Mouse (Mus musculus): ENCODE data around the gene Fnbp1. TPM values are rescaled to one million over a fixed set of nuclear protein-coding genes. Genes with fewer than 3 reads are reported as not detected.
"Not testable (repeated sequence)": the region's sequence is repeated elsewhere in the genome, so short reads cannot be mapped to it uniquely, and the experiment has no call there.

Fnbp1 gene
- total and polyA plus RNA-seq, 2 experiments from 2014 or later = 22.1 to 30.7 TPM

- Histone ChIP-seq H3K4me3 (ENCODE audit: low read depth, low read length) (no peak overlapping the region), H3K27me3 (ENCODE audit: insufficient read depth, low read length) (no peaks in the 10 kb centered on the region), H3K27ac (ENCODE audit: low read depth, low read length) (no peak overlapping the region), H3K36me3 (ENCODE audit: insufficient read depth, low read length) (peaks cover 52% of the 10 kb centered on the region), H3K9ac (replicated peaks; ENCODE audit: low read length, poor library complexity, severe bottlenecking) (no peak overlapping the region), H3K4me1 (ENCODE audit: insufficient read depth, low read length) (no peaks in the 10 kb centered on the region), H3K9me3 (ENCODE audit: low read length) (no peaks in the 10 kb centered on the region), H3K4me2 (ENCODE audit: low read depth, low read length, poor library complexity, severe bottlenecking) (no peak overlapping the region)
- no peak for DNase-seq (ENCODE audit: low spot score)
- no peak for ATAC-seq (ENCODE audit: low FRiP score)
- TF ChIP-seq CTCF (IDR thresholded peaks at IDR 0.05) = no peak
- 88% methylated on average over 10 of the region's 10 CpGs for WGBS
Observed at GRCm38 (mm10) chr2:31169001-31169400, 27.2 kb upstream of the Fnbp1 start.

GRCm38 (mm10) chr2:31167571-31167970 is 25.8 kb upstream of the Fnbp1 start:
- not testable (repeated sequence) for H3K4me1 ChIP-seq (ENCODE audit: insufficient read depth, low read length); H3K27me3 ChIP-seq (ENCODE audit: insufficient read depth, low read length); DNase-seq (ENCODE audit: low spot score); H3K9ac ChIP-seq (replicated peaks; ENCODE audit: low read length, poor library complexity, severe bottlenecking); ATAC-seq (ENCODE audit: low FRiP score); H3K27ac ChIP-seq (ENCODE audit: low read depth, low read length); H3K4me3 ChIP-seq (ENCODE audit: low read depth, low read length); H3K4me2 ChIP-seq (ENCODE audit: low read depth, low read length, poor library complexity, severe bottlenecking); H3K9me3 ChIP-seq (ENCODE audit: low read length)
- WGBS = 97% methylated on average over 2 of the region's 2 CpGs
- peaks cover 46% of the 10 kb centered on the region for H3K36me3 ChIP-seq (ENCODE audit: insufficient read depth, low read length)

GRCm38 (mm10) chr2:31165529-31165928 is 23.7 kb upstream of the Fnbp1 start:
- DNase-seq (ENCODE audit: low spot score) = no peak
- no peak for TF ChIP-seq CTCF (IDR thresholded peaks at IDR 0.05)
- no peaks in the 10 kb centered on the region for H3K4me1 ChIP-seq (ENCODE audit: insufficient read depth, low read length)
- H3K4me2 ChIP-seq (ENCODE audit: low read depth, low read length, poor library complexity, severe bottlenecking) = no peak overlapping the region
- H3K9ac ChIP-seq (replicated peaks; ENCODE audit: low read length, poor library complexity, severe bottlenecking) = no peak overlapping the region
- ATAC-seq (ENCODE audit: low FRiP score) = no peak
- 72% methylated on average over 4 of the region's 4 CpGs for WGBS
- no peaks in the 10 kb centered on the region for H3K27me3 ChIP-seq (ENCODE audit: insufficient read depth, low read length)
- H3K4me3 ChIP-seq (ENCODE audit: low read depth, low read length) = no peak overlapping the region
- no peaks in the 10 kb centered on the region for H3K9me3 ChIP-seq (ENCODE audit: low read length)
- no peak overlapping the region for H3K27ac ChIP-seq (ENCODE audit: low read depth, low read length)
- H3K36me3 ChIP-seq (ENCODE audit: insufficient read depth, low read length) = peaks cover 30% of the 10 kb centered on the region

GRCm38 (mm10) chr2:31164841-31165455 is 23.1 kb upstream of the Fnbp1 start:
- no peak for DNase-seq (ENCODE audit: low spot score)

GRCm38 (mm10) chr2:31163361-31164118 is 21.7 kb upstream of the Fnbp1 start:
- WGBS = 85% methylated on average over 11 of the region's 11 CpGs
- ATAC-seq (ENCODE audit: low FRiP score) (no peak), DNase-seq (ENCODE audit: low spot score) (no peak)
- Histone ChIP-seq H3K36me3 (ENCODE audit: insufficient read depth, low read length) (peaks cover 11% of the 10 kb centered on the region), H3K4me2 (ENCODE audit: low read depth, low read length, poor library complexity, severe bottlenecking) (no peak overlapping the region), H3K9ac (replicated peaks; ENCODE audit: low read length, poor library complexity, severe bottlenecking) (no peak overlapping the region), H3K27ac (ENCODE audit: low read depth, low read length) (no peak overlapping the region), H3K4me1 (ENCODE audit: insufficient read depth, low read length) (no peaks in the 10 kb centered on the region), H3K4me3 (ENCODE audit: low read depth, low read length) (no peak overlapping the region), H3K27me3 (ENCODE audit: insufficient read depth, low read length) (no peaks in the 10 kb centered on the region), H3K9me3 (ENCODE audit: low read length) (no peaks in the 10 kb centered on the region)
- TF ChIP-seq CTCF (IDR thresholded peaks at IDR 0.05) = no peak

More at GRCm38 (mm10) chr2:31164841-31165455, 23.1 kb upstream of the Fnbp1 start:
- Histone ChIP-seq H3K9me3 (ENCODE audit: low read length) (no peaks in the 10 kb centered on the region), H3K27ac (ENCODE audit: low read depth, low read length) (no peak overlapping the region), H3K4me3 (ENCODE audit: low read depth, low read length) (no peak overlapping the region), H3K4me1 (ENCODE audit: insufficient read depth, low read length) (no peaks in the 10 kb centered on the region), H3K4me2 (ENCODE audit: low read depth, low read length, poor library complexity, severe bottlenecking) (no peak overlapping the region), H3K9ac (replicated peaks; ENCODE audit: low read length, poor library complexity, severe bottlenecking) (no peak overlapping the region), H3K27me3 (ENCODE audit: insufficient read depth, low read length) (no peaks in the 10 kb centered on the region), H3K36me3 (ENCODE audit: insufficient read depth, low read length) (peaks cover 25% of the 10 kb centered on the region)
- no peak for TF ChIP-seq CTCF (IDR thresholded peaks at IDR 0.05)
- no peak for ATAC-seq (ENCODE audit: low FRiP score)
- WGBS = 48% methylated on average over 5 of the region's 5 CpGs

- no peak for TF ChIP-seq CTCF (IDR thresholded peaks at IDR 0.05)
- H3K4me3 ChIP-seq (ENCODE audit: low read depth, low read length) = no peak overlapping the region
- no peak for DNase-seq (ENCODE audit: low spot score)
- H3K4me2 ChIP-seq (ENCODE audit: low read depth, low read length, poor library complexity, severe bottlenecking) = no peak overlapping the region
- no peaks in the 10 kb centered on the region for H3K27me3 ChIP-seq (ENCODE audit: insufficient read depth, low read length)
- no peak overlapping the region for H3K27ac ChIP-seq (ENCODE audit: low read depth, low read length)
- H3K36me3 ChIP-seq (ENCODE audit: insufficient read depth, low read length) = no peaks in the 10 kb centered on the region
- WGBS = 91% methylated on average over 4 of the region's 4 CpGs
- no peaks in the 10 kb centered on the region for H3K4me1 ChIP-seq (ENCODE audit: insufficient read depth, low read length)
- H3K9me3 ChIP-seq (ENCODE audit: low read length) = no peaks in the 10 kb centered on the region
- no peak overlapping the region for H3K9ac ChIP-seq (replicated peaks; ENCODE audit: low read length, poor library complexity, severe bottlenecking)
- ATAC-seq (ENCODE audit: low FRiP score) = no peak
Observed at GRCm38 (mm10) chr2:31161620-31162019, 19.8 kb upstream of the Fnbp1 start.

Data from midbrain, postnatal 0 days (tissue).